Mouse (Mus musculus): ENCODE data around the gene Nat9. TPM values are rescaled to one million over a fixed set of nuclear protein-coding genes. Genes with fewer than 3 reads are reported as not detected.

The Nat9 gene
- polyA plus RNA-seq, 1 experiment from 2014 or later, result 16.6 TPM

DNA sequence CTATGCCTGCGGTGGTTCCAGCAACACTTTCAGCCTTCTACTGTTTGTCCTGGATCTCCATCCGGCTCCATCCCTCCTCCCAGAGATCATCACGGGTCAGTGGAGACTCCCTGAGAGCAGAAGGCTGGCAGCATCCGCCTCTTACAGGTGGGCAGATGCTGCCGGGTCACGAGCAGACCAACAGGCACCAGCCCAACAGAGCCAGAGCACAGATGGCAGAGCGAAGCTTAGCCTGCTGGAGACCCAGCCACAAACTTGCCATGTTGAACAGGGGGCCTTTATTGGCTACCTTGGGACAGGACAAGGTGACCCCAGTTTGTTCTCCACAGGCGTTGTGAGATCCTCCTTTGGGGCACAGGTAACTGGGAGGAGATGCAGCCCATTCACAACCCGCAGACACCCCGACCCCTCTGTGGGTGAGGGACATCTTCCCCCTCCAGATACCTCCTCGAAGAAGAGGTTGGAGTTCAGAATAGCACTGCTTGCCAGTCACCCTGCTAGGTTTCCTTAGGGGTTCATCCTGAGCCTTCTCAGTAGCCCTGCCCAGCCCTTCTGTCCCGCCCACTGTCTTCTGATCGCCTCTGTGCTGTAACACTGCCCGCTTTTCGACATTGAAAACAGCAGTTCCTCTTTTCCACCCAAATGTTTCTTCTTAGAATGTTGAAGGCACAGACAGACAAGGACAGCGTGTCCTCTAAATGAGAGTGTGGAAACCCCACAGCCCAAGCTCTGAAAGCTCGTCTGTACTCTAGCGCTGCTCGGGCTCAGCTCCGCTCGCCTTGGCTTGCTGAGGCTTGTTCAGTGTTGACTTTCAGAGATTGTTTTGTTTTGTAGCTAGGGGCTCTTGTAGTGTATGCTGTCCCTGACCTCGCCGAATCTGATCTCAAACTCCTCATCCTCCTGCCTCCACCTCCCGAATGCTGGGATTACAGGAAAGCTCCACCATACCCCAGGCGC lies 21.4 kb upstream of the Nat9 start:
- Histone ChIP-seq H3K36me3 (replicated peaks) (peaks cover 31% of the 10 kb centered on the region), H3K4me2 (no peak overlapping the region), H3K9me3 (no peaks in the 10 kb centered on the region), H3K4me3 (replicated peaks) (no peak overlapping the region), H3K27me3 (no peaks in the 10 kb centered on the region), H3K9ac (no peak overlapping the region), H3K4me1 (peaks cover 12% of the 10 kb centered on the region; the same call in 1 of the 2 replicates), H3K27ac (no peak overlapping the region)
- ATAC-seq (ENCODE audit: low FRiP score), result no peak
- 74% methylated on average over 25 of the region's 25 CpGs for WGBS

DNA sequence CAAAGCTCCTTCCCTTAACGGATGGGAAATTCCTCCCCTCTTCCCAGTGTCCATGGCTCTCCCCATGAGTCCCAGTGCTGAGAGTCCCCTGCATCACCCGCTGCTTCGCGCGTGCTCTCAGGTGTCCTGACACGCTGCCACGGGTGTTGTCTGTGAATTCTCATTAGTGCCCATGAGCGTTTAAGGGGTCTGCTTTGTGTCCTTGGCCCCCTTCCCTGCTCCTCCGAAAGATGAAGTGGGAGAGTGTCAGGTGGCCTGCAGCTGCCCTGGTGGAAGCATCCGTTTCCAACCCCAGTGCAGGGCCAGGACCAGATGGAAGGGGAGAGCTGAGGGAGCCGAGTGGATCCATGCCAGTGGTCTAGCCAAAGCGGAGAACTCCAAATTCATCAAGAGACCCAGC lies 20.5 kb upstream of the Nat9 start:
- Histone ChIP-seq H3K4me1 (peaks cover 12% of the 10 kb centered on the region; the same call in 1 of the 2 replicates), H3K9me3 (no peaks in the 10 kb centered on the region), H3K36me3 (replicated peaks) (peaks cover 31% of the 10 kb centered on the region), H3K4me3 (replicated peaks) (no peak overlapping the region), H3K27ac (no peak overlapping the region), H3K27me3 (no peaks in the 10 kb centered on the region), H3K4me2 (no peak overlapping the region), H3K9ac (no peak overlapping the region)
- 83% methylated on average over 12 of the region's 12 CpGs for WGBS
- ATAC-seq (ENCODE audit: low FRiP score), result no peak

DNA sequence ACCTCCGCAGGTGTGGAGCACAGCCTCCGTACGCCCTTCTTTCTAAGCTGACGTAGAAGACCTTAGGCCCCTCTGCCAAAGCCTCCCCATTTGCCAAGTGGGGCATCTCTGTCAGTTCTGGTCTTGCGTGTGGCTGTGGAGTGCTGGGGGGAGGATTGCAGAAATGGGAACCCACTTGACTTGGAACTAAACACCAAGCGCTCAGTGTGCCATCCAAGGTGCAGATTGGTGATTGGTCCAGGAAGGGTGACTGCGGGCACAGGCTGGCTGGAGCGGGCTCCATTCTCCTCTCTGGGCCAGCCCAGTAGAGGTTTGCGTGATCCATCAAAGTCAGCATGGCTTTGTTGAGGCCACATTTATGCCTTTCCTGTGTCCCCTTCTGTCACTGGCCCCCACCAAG lies 15.1 kb upstream of the Nat9 start:
- Histone ChIP-seq H3K4me1 (no peaks in the 10 kb centered on the region; the same call in 1 of the 2 replicates), H3K9me3 (no peaks in the 10 kb centered on the region), H3K9ac (no peak overlapping the region), H3K4me2 (no peak overlapping the region), H3K36me3 (replicated peaks) (peaks cover 22% of the 10 kb centered on the region), H3K27me3 (no peaks in the 10 kb centered on the region), H3K4me3 (replicated peaks) (no peak overlapping the region), H3K27ac (no peak overlapping the region)
- 93% methylated on average over 9 of the region's 9 CpGs for WGBS
- no peak for ATAC-seq (ENCODE audit: low FRiP score)

DNA sequence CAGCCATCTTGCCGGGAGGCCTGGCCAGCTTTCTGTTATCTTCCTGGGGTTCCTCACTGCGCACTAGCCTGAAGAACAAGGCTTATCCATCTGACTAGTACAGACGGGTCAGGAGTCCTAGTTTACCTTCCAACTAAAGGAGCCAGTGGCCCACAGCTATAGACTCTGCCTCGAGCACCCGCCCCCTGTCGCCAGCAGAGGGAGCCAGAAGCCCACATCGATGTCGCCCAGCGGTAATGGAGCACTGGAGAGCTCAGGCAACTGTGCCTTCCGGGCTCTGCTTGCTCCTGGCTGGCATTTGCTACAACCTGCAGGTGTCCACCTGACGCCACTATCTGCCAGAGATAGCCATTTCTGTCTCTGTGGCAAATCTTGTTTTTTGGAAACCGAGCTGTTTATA lies 14.7 kb upstream of the Nat9 start:
- H3K4me2 ChIP-seq, result no peak overlapping the region
- H3K27ac ChIP-seq, result no peak overlapping the region
- H3K4me1 ChIP-seq, result no peaks in the 10 kb centered on the region; the same call in 1 of the 2 replicates
- H3K4me3 ChIP-seq (replicated peaks), result no peak overlapping the region
- 16% methylated on average over 12 of the region's 12 CpGs for WGBS
- H3K36me3 ChIP-seq (replicated peaks), result peaks cover 27% of the 10 kb centered on the region
- H3K9ac ChIP-seq, result no peak overlapping the region
- no peaks in the 10 kb centered on the region for H3K27me3 ChIP-seq
- ATAC-seq (ENCODE audit: low FRiP score), result peak; percentile 88
- no peaks in the 10 kb centered on the region for H3K9me3 ChIP-seq

DNA sequence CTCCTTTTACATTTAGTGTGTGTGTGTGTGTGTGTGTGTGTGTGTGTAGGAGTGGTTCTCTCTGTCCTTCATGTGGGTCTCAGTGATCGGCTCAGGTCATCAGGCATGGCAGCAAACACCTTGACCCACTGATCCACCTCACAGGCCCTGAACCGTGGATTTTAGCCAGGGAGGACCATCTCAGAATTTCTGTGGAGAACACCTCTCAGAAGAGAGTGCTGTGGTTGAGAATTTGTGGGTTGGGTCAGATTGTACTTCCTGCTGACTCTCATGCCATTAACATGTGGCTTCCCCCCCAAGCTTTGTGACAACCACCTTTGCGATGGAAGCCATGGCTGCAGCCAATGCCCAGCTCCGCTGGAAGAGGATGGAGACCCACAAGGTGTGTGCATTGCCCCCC lies 12.9 kb upstream of the Nat9 start:
- no peaks in the 10 kb centered on the region for H3K27me3 ChIP-seq
- 91% methylated on average over 4 of the region's 4 CpGs for WGBS

DNA sequence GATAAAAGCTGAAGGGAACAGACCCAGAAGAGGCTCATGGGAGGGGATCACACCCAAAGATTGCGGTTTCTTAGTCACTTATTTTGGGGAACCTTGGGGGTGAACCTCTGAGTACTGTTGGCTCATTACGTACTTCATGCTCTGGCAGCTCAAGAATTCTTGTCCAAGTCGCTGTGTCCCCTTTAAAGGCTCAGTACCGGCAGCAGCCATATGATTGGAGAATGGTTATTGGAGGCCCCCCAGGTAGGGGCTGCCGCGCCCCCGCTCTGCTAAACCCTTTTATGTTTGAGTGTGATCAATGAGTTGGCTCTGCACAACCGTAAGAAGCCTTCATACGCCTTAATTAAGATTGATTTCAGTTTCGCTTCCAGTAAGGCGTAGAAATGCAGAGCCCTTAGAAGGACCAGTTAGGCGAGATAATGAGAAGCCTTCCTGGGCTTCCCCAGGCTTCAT lies 11.3 kb upstream of the Nat9 start:
- H3K27me3 ChIP-seq, result no peaks in the 10 kb centered on the region
- no peaks in the 10 kb centered on the region; the same call in 1 of the 2 replicates for H3K4me1 ChIP-seq
- no peak overlapping the region for H3K9ac ChIP-seq
- H3K36me3 ChIP-seq (replicated peaks), result peaks cover 8% of the 10 kb centered on the region
- H3K9me3 ChIP-seq, result no peaks in the 10 kb centered on the region
- 65% methylated on average over 12 of the region's 12 CpGs for WGBS
- H3K4me3 ChIP-seq (replicated peaks), result no peak overlapping the region
- no peak for ATAC-seq (ENCODE audit: low FRiP score)
- H3K4me2 ChIP-seq, result no peak overlapping the region
- no peak overlapping the region for H3K27ac ChIP-seq

More for the DNA sequence above, 12.9 kb upstream of the Nat9 start:
- Histone ChIP-seq H3K36me3 (replicated peaks) (peaks cover 15% of the 10 kb centered on the region), H3K9ac (no peak overlapping the region), H3K9me3 (no peaks in the 10 kb centered on the region), H3K4me2 (no peak overlapping the region), H3K4me1 (no peaks in the 10 kb centered on the region; the same call in 1 of the 2 replicates), H3K4me3 (replicated peaks) (no peak overlapping the region), H3K27ac (no peak overlapping the region)
- ATAC-seq (ENCODE audit: low FRiP score), result no peak

DNA sequence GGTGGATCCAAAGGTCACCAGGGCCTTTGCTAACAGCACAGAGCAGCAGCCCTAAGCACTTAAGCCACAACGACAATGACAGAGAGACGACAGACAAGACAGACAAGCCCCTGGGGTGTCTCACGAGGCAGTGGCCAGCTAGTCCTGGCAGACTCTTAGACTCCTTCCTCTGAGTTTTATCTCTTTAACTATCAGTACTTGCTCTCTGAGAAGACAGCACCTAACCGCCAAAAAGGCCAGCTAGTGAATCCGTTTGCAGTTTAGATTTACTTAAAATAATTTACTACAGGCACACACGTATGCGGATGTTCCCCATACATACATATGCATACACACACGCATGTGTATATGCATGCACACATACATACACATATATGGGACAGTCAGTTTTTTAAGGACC lies 9.9 kb upstream of the Nat9 start:
- no peaks in the 10 kb centered on the region for H3K27me3 ChIP-seq
- ATAC-seq (ENCODE audit: low FRiP score), result no peak
- H3K4me2 ChIP-seq, result no peak overlapping the region
- H3K36me3 ChIP-seq (replicated peaks), result peaks cover 8% of the 10 kb centered on the region
- no peaks in the 10 kb centered on the region; the same call in 1 of the 2 replicates for H3K4me1 ChIP-seq
- no peak overlapping the region for H3K4me3 ChIP-seq (replicated peaks)
- no peak overlapping the region for H3K27ac ChIP-seq
- H3K9ac ChIP-seq, result no peak overlapping the region
- no peaks in the 10 kb centered on the region for H3K9me3 ChIP-seq
- WGBS, result 85% methylated on average over 8 of the region's 8 CpGs

DNA sequence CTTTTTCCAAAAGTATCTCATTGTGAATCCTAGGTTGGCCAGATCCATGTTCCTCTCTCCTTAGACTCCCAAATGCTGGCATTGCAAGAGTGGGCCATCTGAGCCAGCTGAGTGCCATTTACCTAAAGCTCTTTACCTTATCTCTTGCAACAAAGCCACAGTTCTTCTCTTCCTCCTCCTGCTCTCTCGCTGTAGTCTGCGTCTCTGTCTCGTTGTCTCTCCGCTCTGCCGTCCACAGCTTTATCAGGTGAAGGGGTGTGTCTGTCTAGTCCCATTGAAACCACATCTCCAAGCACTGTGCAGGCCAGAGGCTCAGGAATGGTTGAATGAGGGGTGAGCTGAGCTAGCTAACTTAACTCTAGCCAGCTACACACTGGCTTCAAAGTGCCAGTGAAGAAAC lies 8.3 kb upstream of the Nat9 start:
- Histone ChIP-seq H3K4me1 (no peaks in the 10 kb centered on the region; the same call in 1 of the 2 replicates), H3K36me3 (replicated peaks) (peaks cover 12% of the 10 kb centered on the region), H3K27me3 (no peaks in the 10 kb centered on the region), H3K27ac (no peak overlapping the region), H3K4me2 (no peak overlapping the region), H3K9ac (no peak overlapping the region), H3K4me3 (replicated peaks) (no peak overlapping the region), H3K9me3 (no peaks in the 10 kb centered on the region)
- 92% methylated on average over 5 of the region's 5 CpGs for WGBS
- no peak for ATAC-seq (ENCODE audit: low FRiP score)

DNA sequence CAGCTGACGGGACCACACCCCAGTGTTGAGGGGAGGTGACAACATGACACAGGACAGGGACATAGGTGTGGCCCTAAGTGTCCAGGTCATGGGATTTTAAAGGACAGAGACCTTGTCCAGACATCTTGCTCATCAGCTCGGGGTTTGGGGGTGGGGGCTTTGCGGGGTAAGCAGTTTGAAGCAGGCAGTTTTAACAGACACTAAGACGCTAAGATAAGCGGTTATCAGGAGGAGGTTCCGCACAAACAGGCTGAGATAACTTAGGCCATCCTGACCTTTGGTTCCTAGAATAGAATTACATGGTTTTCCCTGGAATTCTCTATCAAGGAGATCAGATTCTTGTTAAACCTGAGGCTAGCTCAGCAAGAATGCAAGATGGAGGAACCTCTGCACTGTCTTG lies 7.0 kb upstream of the Nat9 start:
- no peaks in the 10 kb centered on the region for H3K9me3 ChIP-seq
- H3K4me2 ChIP-seq, result no peak overlapping the region
- 87% methylated on average over 6 of the region's 6 CpGs for WGBS
- no peak overlapping the region for H3K9ac ChIP-seq
- no peaks in the 10 kb centered on the region for H3K27me3 ChIP-seq
- H3K4me3 ChIP-seq (replicated peaks), result no peak overlapping the region
- no peak for ATAC-seq (ENCODE audit: low FRiP score)
- peaks cover 14% of the 10 kb centered on the region for H3K36me3 ChIP-seq (replicated peaks)
- no peaks in the 10 kb centered on the region; the same call in 1 of the 2 replicates for H3K4me1 ChIP-seq
- no peak overlapping the region for H3K27ac ChIP-seq

DNA sequence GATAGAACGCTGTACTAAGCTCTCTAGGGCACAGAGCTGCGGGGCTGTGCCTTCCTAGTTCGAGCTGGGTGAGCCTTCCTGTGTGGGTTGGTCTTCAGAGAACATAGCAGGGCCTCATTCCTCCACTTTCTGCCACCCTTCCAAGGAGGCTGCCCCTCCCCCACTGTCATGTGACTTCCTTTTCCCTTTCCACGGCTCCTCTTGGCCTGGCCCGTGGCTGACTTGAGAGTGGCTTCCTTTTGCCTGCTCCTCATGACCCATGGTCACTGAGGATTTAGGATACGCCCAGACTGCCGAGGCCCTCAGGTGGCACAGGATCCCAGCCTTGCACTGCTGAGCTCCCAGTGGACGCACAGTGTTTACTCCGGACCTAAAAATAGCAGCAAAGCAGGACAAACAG lies 4.5 kb upstream of the Nat9 start:
- no peak overlapping the region for H3K4me3 ChIP-seq (replicated peaks)
- WGBS, result 81% methylated on average over 9 of the region's 9 CpGs

DNA sequence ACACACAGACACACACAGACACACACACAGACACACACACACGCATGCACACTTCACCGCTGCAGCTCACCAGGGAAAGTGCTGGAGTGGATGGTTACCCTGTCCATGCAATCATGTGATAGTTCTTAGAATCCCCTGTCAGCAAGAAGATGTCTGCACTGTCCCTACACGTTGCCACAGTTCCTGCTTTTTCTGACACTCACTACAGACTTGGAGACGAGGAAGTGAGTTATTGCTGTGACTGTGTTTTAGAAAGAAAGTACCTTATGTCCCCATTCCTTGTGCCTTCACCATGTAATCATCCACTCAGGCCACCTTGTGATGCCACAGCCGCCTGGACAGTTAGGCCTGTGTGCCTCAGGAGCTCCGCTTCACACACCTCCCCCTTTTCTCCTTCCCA lies 1.6 kb upstream of the Nat9 start:
- 93% methylated on average over 6 of the region's 6 CpGs for WGBS
- H3K9ac ChIP-seq, result no peak overlapping the region
- no peak for ATAC-seq (ENCODE audit: low FRiP score)
- H3K4me3 ChIP-seq (replicated peaks), result no peak overlapping the region
- no peaks in the 10 kb centered on the region for H3K9me3 ChIP-seq
- H3K27ac ChIP-seq, result no peak overlapping the region
- 0 out of 2 replicates have a peak, but pooled peaks cover 9% of the 10 kb centered on the region for H3K36me3 ChIP-seq (replicated peaks)
- H3K4me1 ChIP-seq, result peaks cover 16% of the 10 kb centered on the region
- H3K4me2 ChIP-seq, result no peak overlapping the region
- H3K27me3 ChIP-seq, result no peaks in the 10 kb centered on the region

More for the DNA sequence above, 4.5 kb upstream of the Nat9 start:
- ATAC-seq (ENCODE audit: low FRiP score), result no peak
- no peak overlapping the region for H3K27ac ChIP-seq
- H3K27me3 ChIP-seq, result no peaks in the 10 kb centered on the region
- 0 out of 2 replicates have a peak, but pooled peaks cover 9% of the 10 kb centered on the region for H3K36me3 ChIP-seq (replicated peaks)
- peaks cover 8% of the 10 kb centered on the region for H3K4me1 ChIP-seq
- H3K9ac ChIP-seq, result no peak overlapping the region
- H3K4me2 ChIP-seq, result no peak overlapping the region
- no peaks in the 10 kb centered on the region for H3K9me3 ChIP-seq

DNA sequence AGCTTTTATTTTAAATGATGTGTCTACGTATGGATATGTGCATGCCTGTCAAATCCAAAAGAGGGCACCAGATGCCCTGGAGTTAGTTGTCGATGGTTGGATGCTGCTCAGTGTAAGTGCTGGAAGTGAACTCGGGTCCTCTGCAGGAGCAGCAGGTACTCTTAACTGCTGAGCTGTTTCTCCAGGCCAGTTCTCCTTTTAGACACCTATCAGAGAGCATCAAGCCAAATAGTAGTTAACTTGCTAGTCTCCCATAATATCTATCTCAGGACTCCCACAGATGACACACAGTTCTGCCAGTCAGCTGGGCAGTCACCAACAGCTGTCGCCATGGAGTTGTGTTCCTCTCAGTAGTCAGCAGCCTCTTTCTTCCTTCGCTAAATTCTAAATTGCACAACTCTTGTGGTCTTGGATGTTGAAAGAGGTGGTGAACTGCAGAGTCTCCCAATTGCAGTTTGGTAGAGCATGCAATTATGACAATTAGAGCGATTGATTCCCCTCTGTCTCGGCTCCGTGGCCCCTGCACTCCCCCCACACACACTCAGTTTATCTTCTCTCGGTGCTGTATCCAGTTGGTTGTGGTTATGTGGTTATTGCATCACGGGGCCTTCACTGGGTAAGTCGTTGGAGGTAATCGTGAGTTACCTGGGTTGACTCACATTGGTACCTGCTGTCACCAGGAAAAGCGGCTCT lies 1.0 kb upstream of the Nat9 start:
- 90% methylated on average over 13 of the region's 13 CpGs for whole genome bisulfite sequencing

More for the DNA sequence above, 1.0 kb upstream of the Nat9 start:
- 0 out of 2 replicates have a peak, but pooled peaks cover 9% of the 10 kb centered on the region for H3K36me3 ChIP-seq (replicated peaks)
- H3K9me3 ChIP-seq, result no peaks in the 10 kb centered on the region
- peaks cover 16% of the 10 kb centered on the region for H3K4me1 ChIP-seq
- no peaks in the 10 kb centered on the region for H3K27me3 ChIP-seq
- no peak overlapping the region for H3K9ac ChIP-seq
- no peak overlapping the region for H3K4me3 ChIP-seq (replicated peaks)
- H3K4me2 ChIP-seq, result no peak overlapping the region
- ATAC-seq (ENCODE audit: low FRiP score), result no peak
- H3K27ac ChIP-seq, result no peak overlapping the region
